Mouse (Mus musculus): ENCODE results near the gene Tbcb.

DNA sequence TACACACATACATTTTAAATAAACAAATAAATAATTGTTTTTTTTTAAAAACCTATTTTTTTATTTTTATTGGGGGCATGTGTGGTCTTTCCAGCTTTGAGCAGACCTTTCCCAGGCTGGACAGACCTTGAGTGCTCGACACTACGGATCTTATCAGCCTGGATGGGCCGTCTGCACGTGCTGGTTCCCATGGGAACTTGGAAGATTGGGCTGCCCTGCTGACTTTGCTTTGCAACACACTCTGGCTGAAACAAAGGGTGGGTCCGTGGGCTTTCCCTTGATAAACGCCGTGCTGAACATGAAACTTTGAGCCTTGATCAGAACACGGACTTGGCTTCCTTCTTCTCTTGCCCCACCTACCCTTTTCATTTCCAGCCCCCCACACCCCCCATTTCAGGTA is 27.7 kb downstream of the Tbcb start:
- TF ChIP-seq POLR2A (IDR thresholded peaks at IDR 0.05; ENCODE audit: borderline replicate concordance, control insufficient read depth, low read depth, low read length) = no peak
- TF ChIP-seq CTCF (IDR thresholded peaks at IDR 0.05; ENCODE audit: control insufficient read depth, insufficient read depth, low read length) = no peak
